Mouse (Mus musculus) kidney, adult 8-10 months (tissue): ENCODE measurements around the gene Ttc41.

ENCODE experiments used
- DNase-seq, 2 experiments: peaks; one replicate each; pipeline ENCODE4 v3.0.0; 2022

Gene Ttc41

GRCm38 (mm10) chr10:86755816-86756502 is 50.3 kb downstream of the Ttc41 start:
- DNase-seq = no peak

GRCm38 (mm10) chr10:86757724-86758123 is 52.1 kb downstream of the Ttc41 start:
- no peak for DNase-seq

- DNase-seq = no peak
Observed at GRCm38 (mm10) chr10:86758211-86758610, 52.6 kb downstream of the Ttc41 start.

GRCm38 (mm10) chr10:86761236-86761635 is 55.6 kb downstream of the Ttc41 start:
- no peak for DNase-seq

- no peak for DNase-seq
Observed at GRCm38 (mm10) chr10:86761722-86762383, 56.2 kb downstream of the Ttc41 start.

GRCm38 (mm10) chr10:86762384-86762730 is 56.7 kb downstream of the Ttc41 start:
- no peak for DNase-seq

- DNase-seq = no peak
Observed at GRCm38 (mm10) chr10:86763672-86764071, 58.1 kb downstream of the Ttc41 start, which contains the start of gene Gm49358. Gm49358 (plus strand) TSS chr10:86763972.

GRCm38 (mm10) chr10:86765344-86765966 is 59.8 kb downstream of the Ttc41 start:
- DNase-seq = no peak

GRCm38 (mm10) chr10:86769216-86769615 is 63.6 kb downstream of the Ttc41 start:
- no peak for DNase-seq

GRCm38 (mm10) chr10:86769797-86770196 is 64.2 kb downstream of the Ttc41 start:
- DNase-seq = no peak

- peak; percentile 45 to 69 for DNase-seq
Observed at GRCm38 (mm10) chr10:86771701-86772100, 66.1 kb downstream of the Ttc41 start.

GRCm38 (mm10) chr10:86772231-86772631 is 66.6 kb downstream of the Ttc41 start:
- no peak for DNase-seq

GRCm38 (mm10) chr10:86773360-86773759 is 67.7 kb downstream of the Ttc41 start:
- DNase-seq = no peak

GRCm38 (mm10) chr10:86776281-86776680 is 70.7 kb downstream of the Ttc41 start:
- no peak for DNase-seq

GRCm38 (mm10) chr10:86777614-86778319 is 72.2 kb downstream of the Ttc41 start:
- no peak for DNase-seq

- peak; percentile 98 for DNase-seq
Observed at GRCm38 (mm10) chr10:86778398-86779116, 72.9 kb downstream of the Ttc41 start, which contains the start of gene Nt5dc3. Nt5dc3 (plus strand) TSS chr10:86779005.

GRCm38 (mm10) chr10:86779117-86779755 is 73.6 kb downstream of the Ttc41 start:
- DNase-seq = peak in 1 of 2 experiments; percentile 41

GRCm38 (mm10) chr10:86779816-86780500 is 74.3 kb downstream of the Ttc41 start:
- DNase-seq = no peak

- no peak for DNase-seq
Observed at GRCm38 (mm10) chr10:86781641-86782040, 76.0 kb downstream of the Ttc41 start.

GRCm38 (mm10) chr10:86782656-86783055 is 77.0 kb downstream of the Ttc41 start:
- DNase-seq = no peak

GRCm38 (mm10) chr10:86783561-86783960 is 78.0 kb downstream of the Ttc41 start:
- DNase-seq = no peak
